Mouse (Mus musculus) cerebellum, adult 2 months (tissue): ENCODE data around the gene Nptx1.

Source experiments
- CTCF ChIP-seq: fragments of 200-500 bp; IDR thresholded peaks from 2 replicates; pipeline ENCODE4 v1.5.1; 2011; ENCODE audit warnings: low read depth, mild to moderate bottlenecking, control low read depth, low read length, moderate library complexity, borderline replicate concordance; ENCODE audit not compliant: insufficient read depth
- POLR2A ChIP-seq: fragments of 200-500 bp; IDR thresholded peaks from 2 replicates; pipeline ENCODE4 v1.6.1; 2011; ENCODE audit warnings: low read length, control low read depth, borderline replicate concordance; ENCODE audit not compliant: insufficient read depth

DNA sequence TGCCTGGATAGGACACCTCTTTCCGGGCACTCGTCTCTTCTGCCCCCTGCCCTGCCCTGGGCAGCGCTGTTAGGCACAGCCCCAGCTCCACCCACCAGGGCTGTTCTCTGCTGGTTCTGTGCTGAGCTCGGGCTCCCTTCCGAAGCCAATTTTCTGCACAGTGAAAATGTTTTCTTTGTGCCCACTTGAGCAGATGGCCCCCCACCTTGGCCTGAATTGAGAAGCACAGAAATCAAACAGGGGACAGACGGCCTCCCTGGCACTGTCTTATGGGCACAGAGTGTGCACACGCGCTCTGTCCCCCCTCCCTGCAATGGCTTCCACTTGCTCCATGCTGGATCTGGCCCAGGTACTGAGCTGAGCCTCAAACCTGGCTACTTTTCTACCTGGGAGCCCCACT is 15.1 kb downstream of the Nptx1 start:
- TF ChIP-seq CTCF: no peak
- no peak for TF ChIP-seq POLR2A
